Mouse (Mus musculus) neural tube, embryonic 14.5 days (tissue): ENCODE results near the gene Toe1. TPM values are rescaled to one million over a fixed set of nuclear protein-coding genes. Genes with fewer than 3 reads are reported as not detected.
"Not testable (repeated sequence)": the region's sequence is repeated elsewhere in the genome, so short reads cannot be mapped to it uniquely, and the experiment has no call there.

Experiments used
- ATAC-seq: fragments of 200-750 bp; cut with Nextera tagmentation; 2 replicates; pipeline ENCODE4 v1.8.0; 2017; ENCODE audit warnings: low read depth, mild to moderate bottlenecking, moderate TSS enrichment, moderate library complexity
- H3K27ac ChIP-seq: fragments of 300-500 bp; sonication (generic); 2 replicates; pipeline ENCODE4 v1.5.1; 2014; ENCODE audit warnings: low read depth, mild to moderate bottlenecking, control low read depth, low read length, moderate library complexity, mixed read lengths
- H3K27me3 ChIP-seq: fragments of 300-500 bp; sonication (generic); 2 replicates; pipeline ENCODE4 v1.6.1; 2014; ENCODE audit warnings: low read length; ENCODE audit not compliant: control insufficient read depth, insufficient read depth
- H3K36me3 ChIP-seq: fragments of 300-500 bp; sonication (generic); 2 replicates; pipeline ENCODE4 v1.6.1; 2014; ENCODE audit warnings: low read length, mixed read lengths; ENCODE audit not compliant: control insufficient read depth, insufficient read depth
- H3K4me1 ChIP-seq: fragments of 300-500 bp; sonication (generic); 2 replicates; pipeline ENCODE4 v1.6.1; 2014; ENCODE audit warnings: low read length; ENCODE audit not compliant: control insufficient read depth, insufficient read depth
- H3K4me2 ChIP-seq: fragments of 300-500 bp; sonication (generic); 2 replicates; pipeline ENCODE4 v1.6.1; 2014; ENCODE audit warnings: mild to moderate bottlenecking, low read depth, low read length, control low read depth
- H3K4me3 ChIP-seq: fragments of 300-500 bp; sonication (generic); 2 replicates; pipeline ENCODE4 v1.5.1; 2014; ENCODE audit warnings: low read depth, low read length, control low read depth, mixed read lengths
- H3K9ac ChIP-seq: fragments of 300-500 bp; sonication (generic); replicated peaks from 2 replicates; pipeline ENCODE4 v1.6.1; 2014; ENCODE audit warnings: low read depth, mild to moderate bottlenecking, control low read depth, low read length, mixed read lengths
- H3K9me3 ChIP-seq: fragments of 300-500 bp; sonication (generic); 2 replicates; pipeline ENCODE4 v1.6.1; 2016; ENCODE audit warnings: low read length; ENCODE audit not compliant: control insufficient read depth
- WGBS: fragments of 180-500 bp; shearing (Covaris S2); extraction: QIAGEN DNeasy Blood & Tissue Kit; methylation state at CpG from one replicate; pipeline ENCODE4 v1.1.7; 2014; 5-methylcytosine and 5-hydroxymethylcytosine counted together
- polyA plus RNA-seq: library from polyadenylated mRNA; unstranded; fragments of >200 nt; fragmentation: Nextera tagmentation; extraction: Ambion mirVana; gene quantifications from 2 replicates; pipeline ENCODE4 v1.2.1, GENCODE M21; 2014

Gene Toe1
- 28.8 and 29.5 TPM in 2 replicates for polyA plus RNA-seq

GRCm38 (mm10) chr4:116807197-116808129 is at the start of gene Toe1, which contains the start of gene Mutyh:
Gene Toe1 (minus strand): TSS chr4:116807640.
Gene Mutyh (plus strand): TSS chr4:116807723.
- Histone ChIP-seq H3K4me3 (peak within 1 kb of the TSS; percentile 77), H3K9ac (peak within 1 kb of the TSS; percentile 80)
- under 1% methylated on average over 58 of the region's 58 CpGs for WGBS

GRCm38 (mm10) chr4:116857203-116857602 is 49.8 kb upstream of the Toe1 start:
- H3K36me3 ChIP-seq = no peaks in the 10 kb centered on the region
- no peaks in the 10 kb centered on the region for H3K4me1 ChIP-seq
- no peak overlapping the region for H3K4me2 ChIP-seq
- H3K9me3 ChIP-seq = no peaks in the 10 kb centered on the region
- no peak overlapping the region for H3K9ac ChIP-seq
- no peaks in the 10 kb centered on the region for H3K27me3 ChIP-seq
- no peak for ATAC-seq
- H3K27ac ChIP-seq = no peak overlapping the region
- no peak overlapping the region for H3K4me3 ChIP-seq
- WGBS = 61% methylated on average over 10 of the region's 10 CpGs

More at GRCm38 (mm10) chr4:116807197-116808129, at the start of gene Toe1, which contains the start of gene Mutyh:
- Histone ChIP-seq H3K9me3 (no peaks in the 10 kb centered on the region), H3K27me3 (no peaks in the 10 kb centered on the region), H3K4me1 (peaks cover 10% of the 10 kb centered on the region), H3K36me3 (peaks cover 24% of the 10 kb centered on the region), H3K4me2 (peak within 1 kb of the TSS; percentile 68), H3K27ac (peak within 1 kb of the TSS; percentile 94)
- peak; percentile 98 for ATAC-seq

GRCm38 (mm10) chr4:116854286-116854685 is 46.8 kb upstream of the Toe1 start:
- Histone ChIP-seq H3K4me3 (no peak overlapping the region), H3K4me1 (no peaks in the 10 kb centered on the region), H3K9ac (no peak overlapping the region), H3K27ac (no peak overlapping the region), H3K27me3 (no peaks in the 10 kb centered on the region), H3K4me2 (no peak overlapping the region), H3K9me3 (no peaks in the 10 kb centered on the region), H3K36me3 (no peaks in the 10 kb centered on the region)
- no peak for ATAC-seq
- 18% methylated on average over 2 of the region's 2 CpGs for WGBS

DNA sequence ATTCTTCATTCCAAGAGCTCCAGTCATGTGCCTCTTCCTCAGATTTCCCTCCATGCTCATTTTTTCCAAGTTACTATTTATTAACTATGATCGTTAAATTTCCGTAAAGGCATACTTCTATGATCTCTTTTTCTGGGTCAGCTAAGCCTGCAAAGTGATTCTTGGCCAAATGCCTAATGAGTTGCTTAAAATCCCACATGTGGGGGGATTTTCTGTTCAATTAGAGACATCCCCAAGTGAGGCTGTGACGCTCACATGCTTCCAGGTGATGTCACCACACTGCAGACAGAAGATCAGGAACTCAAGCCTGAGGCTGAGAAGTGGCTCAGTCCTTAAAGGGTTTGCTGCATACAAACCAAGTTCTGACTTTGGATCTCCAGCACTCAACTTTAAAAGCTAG is 42.5 kb upstream of the Toe1 start:
- Histone ChIP-seq H3K4me1 (no peaks in the 10 kb centered on the region), H3K4me3 (no peak overlapping the region), H3K27me3 (no peaks in the 10 kb centered on the region), H3K4me2 (no peak overlapping the region), H3K9me3 (no peaks in the 10 kb centered on the region), H3K36me3 (no peaks in the 10 kb centered on the region), H3K9ac (no peak overlapping the region), H3K27ac (no peak overlapping the region)
- 80% methylated on average over 3 of the region's 3 CpGs for WGBS
- no peak for ATAC-seq

DNA sequence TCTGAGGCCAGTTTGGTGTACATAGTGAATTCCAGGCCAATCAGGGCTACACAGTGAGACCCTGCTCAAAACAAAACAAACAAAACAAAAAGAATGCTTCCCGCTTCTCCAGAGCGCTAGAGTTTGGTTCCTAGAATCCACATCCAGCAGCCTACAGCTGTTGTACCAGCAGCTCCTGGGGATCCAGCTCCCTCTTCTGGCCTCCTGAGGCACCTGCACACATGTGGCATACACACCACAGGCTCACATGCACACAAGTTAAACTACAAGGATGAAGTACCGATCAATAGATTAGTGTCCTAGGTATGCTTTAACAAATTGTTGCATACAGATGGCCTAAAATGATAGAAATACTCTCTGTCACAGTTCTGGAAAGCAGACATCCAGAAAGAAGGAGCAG is 36.9 kb upstream of the Toe1 start:
- H3K4me2 ChIP-seq = no peak overlapping the region
- no peaks in the 10 kb centered on the region for H3K36me3 ChIP-seq
- H3K27ac ChIP-seq = no peak overlapping the region
- 92% methylated on average over 3 of the region's 3 CpGs for WGBS
- no peaks in the 10 kb centered on the region for H3K27me3 ChIP-seq
- no peaks in the 10 kb centered on the region for H3K4me1 ChIP-seq
- H3K4me3 ChIP-seq = no peak overlapping the region
- no peak for ATAC-seq
- H3K9ac ChIP-seq = no peak overlapping the region
- no peaks in the 10 kb centered on the region for H3K9me3 ChIP-seq

GRCm38 (mm10) chr4:116840841-116841240 is 33.4 kb upstream of the Toe1 start:
- H3K36me3 ChIP-seq = no peaks in the 10 kb centered on the region
- ATAC-seq = no peak

GRCm38 (mm10) chr4:116840096-116840495 is 32.7 kb upstream of the Toe1 start:
- not testable (repeated sequence) for ATAC-seq, H3K4me3 ChIP-seq, H3K36me3 ChIP-seq, H3K4me1 ChIP-seq, H3K9me3 ChIP-seq, H3K27ac ChIP-seq, H3K4me2 ChIP-seq, H3K27me3 ChIP-seq, H3K9ac ChIP-seq
- 36% methylated on average over 20 of the region's 29 CpGs for WGBS

More at GRCm38 (mm10) chr4:116840841-116841240, 33.4 kb upstream of the Toe1 start:
- no peak overlapping the region for H3K4me2 ChIP-seq
- 85% methylated on average over 6 of the region's 6 CpGs for WGBS
- no peaks in the 10 kb centered on the region for H3K27me3 ChIP-seq
- no peaks in the 10 kb centered on the region for H3K9me3 ChIP-seq
- H3K27ac ChIP-seq = no peak overlapping the region
- H3K9ac ChIP-seq = no peak overlapping the region
- no peaks in the 10 kb centered on the region for H3K4me1 ChIP-seq
- H3K4me3 ChIP-seq = no peak overlapping the region

DNA sequence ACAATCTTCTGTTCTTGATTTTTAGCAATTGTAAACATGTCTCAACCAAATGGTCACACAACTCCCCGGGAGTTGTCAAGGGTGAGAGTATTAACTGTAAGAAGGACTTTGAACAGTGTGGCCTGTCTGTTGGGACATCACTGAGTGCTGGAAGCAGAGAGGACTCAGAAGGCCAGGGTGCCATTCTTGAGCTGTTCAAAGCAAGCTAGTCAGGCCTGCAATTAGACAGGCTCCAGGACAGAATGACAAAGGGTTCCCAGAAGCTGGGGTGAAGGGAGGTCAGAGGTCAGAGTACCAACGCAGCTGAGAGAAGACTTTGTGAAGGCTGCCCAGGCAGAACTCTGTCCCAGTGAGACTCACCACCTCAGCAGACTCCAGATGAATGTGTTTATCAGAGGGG is 31.6 kb upstream of the Toe1 start:
- 32% methylated on average over 2 of the region's 2 CpGs for WGBS
- H3K4me2 ChIP-seq = no peak overlapping the region
- ATAC-seq = no peak
- H3K27me3 ChIP-seq = no peaks in the 10 kb centered on the region
- H3K4me3 ChIP-seq = no peak overlapping the region
- no peaks in the 10 kb centered on the region for H3K36me3 ChIP-seq
- no peak overlapping the region for H3K9ac ChIP-seq
- no peak overlapping the region for H3K27ac ChIP-seq
- no peaks in the 10 kb centered on the region for H3K4me1 ChIP-seq
- H3K9me3 ChIP-seq = no peaks in the 10 kb centered on the region

DNA sequence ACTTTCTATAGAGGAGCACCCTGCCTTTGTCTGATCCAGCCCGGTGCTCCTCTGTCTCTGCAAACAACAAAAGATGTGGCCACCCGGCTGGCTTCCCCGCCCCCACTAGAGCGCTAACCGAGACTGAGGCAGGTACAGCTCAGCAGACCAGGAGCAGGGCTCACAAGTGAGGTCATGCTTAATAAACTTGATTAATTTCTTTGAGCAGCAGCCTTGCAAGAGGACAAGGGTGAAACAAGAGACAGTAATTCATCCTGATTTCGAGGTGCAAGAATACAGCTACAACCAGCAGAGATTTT is 22.6 kb upstream of the Toe1 start:
- H3K4me1 ChIP-seq = peaks cover 4% of the 10 kb centered on the region; the same call in 1 of the 2 replicates
- ATAC-seq = peak; percentile 76
- H3K27me3 ChIP-seq = no peaks in the 10 kb centered on the region
- H3K9ac ChIP-seq = no peak overlapping the region
- 10% methylated on average over 6 of the region's 6 CpGs for WGBS
- H3K36me3 ChIP-seq = no peaks in the 10 kb centered on the region
- no peak overlapping the region for H3K4me3 ChIP-seq
- peak overlapping the region; percentile 78 for H3K27ac ChIP-seq
- H3K4me2 ChIP-seq = no peak overlapping the region
- H3K9me3 ChIP-seq = no peaks in the 10 kb centered on the region
